Mouse (Mus musculus): ENCODE data around the gene Mtss1l.

Mtss1l gene

DNA sequence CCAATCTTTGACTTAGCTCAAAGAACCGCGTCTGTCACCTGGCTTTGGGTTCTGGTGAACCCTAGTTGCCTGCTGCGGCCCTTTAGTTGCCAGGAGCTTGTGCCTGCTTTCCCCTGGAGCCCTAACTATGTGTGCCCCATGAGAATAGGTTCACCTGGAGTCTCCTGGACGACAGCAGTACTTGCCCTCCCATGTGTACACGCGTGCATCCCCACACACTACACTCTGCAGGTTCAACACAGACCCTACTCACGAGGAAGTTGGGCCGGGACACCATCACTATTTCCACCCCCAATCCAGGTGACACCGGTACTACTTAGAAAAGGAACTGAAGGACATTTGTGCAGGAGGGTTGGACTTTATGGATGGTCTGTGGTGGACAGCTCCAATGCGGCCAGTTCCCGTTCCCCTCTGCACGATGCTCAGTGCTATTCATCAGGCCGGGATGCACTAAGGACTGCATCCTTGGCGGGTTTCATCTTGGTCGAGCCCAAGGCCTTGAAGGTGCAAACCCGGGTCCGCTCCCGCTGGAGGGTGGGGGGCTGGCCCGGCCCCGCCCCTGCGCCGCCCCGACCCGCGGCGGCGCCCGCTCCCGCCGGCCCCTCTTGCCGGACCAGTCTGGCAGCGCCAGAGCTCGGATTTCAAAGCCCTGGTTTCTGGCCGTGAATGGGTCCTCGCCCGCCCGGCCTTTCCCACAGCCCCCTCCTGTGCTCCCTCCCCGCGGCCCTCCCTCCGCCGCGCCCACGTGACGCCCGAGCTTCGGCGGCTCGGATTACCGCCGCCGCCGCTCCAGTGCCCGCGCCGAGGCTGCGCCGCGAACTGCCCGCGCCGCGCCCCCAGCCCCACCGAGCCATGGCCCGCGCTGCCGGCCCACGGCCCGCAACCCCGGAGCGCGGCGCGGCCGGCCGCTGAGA lies at the start of gene Mtss1l:
TSS of gene Mtss1l (plus strand) at position 792 of the 914 bp plus-strand sequence.
- DNase-seq = peak; percentile 88 to 92

DNA sequence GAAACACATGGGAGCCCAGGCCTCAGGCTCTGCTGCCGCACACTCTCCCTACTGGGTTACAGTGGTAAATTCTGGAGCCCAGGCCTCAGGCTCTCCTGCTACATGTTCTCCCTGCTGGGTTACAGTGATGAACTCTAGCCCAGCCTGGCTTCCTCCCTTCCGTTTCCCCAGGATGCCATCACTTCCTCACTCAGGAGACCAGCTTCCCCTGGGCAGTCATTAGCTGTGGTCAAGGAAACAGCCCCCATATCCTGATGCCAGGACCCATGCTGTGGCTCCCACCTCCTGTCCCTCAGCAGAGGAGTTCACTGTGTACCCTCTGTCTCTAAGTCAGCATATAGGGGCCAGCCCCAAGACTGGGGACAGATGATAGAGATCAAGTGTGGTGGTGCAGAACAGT lies 49.1 kb upstream of the Mtss1l start:
- no peak for DNase-seq

DNA sequence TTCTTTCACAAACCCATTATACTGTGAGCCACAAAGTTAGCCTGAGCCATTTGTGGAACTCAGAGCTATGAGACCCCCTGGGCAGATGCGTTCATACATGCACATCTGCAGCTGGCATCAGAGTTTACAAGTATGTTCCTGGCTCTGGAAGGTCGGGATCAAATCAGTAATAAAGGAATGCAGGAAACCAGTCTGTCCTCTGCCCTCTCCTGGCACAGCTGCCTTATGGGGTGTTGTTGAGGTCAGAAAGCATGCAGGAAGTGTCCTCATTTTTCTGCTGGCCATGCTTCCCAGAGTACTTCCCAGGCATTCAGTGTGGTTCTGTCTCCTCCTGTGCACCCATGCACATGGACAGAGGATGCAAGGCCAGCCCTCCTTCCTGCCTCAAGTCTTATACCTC lies 48.1 kb upstream of the Mtss1l start:
- DNase-seq = no peak

DNA sequence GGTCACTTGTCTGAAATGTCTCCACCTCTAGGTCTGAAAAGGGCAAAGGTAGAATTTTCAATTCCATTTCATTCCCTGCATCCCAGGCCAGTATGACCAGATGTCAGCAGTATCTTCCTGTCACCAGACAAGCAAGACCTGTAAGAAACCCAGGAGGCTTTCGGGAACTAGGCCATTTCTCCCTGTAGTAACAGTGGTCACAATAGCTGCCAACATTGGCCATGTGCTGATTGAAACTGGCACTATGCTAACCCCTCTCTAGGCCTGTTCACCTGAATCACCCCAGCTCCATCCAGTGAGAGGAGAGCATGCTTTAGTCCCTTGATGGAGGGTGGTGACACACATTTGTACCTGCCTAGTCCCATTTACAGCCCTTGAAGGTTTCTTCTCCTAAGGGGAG lies 46.7 kb upstream of the Mtss1l start:
- DNase-seq = no peak

DNA sequence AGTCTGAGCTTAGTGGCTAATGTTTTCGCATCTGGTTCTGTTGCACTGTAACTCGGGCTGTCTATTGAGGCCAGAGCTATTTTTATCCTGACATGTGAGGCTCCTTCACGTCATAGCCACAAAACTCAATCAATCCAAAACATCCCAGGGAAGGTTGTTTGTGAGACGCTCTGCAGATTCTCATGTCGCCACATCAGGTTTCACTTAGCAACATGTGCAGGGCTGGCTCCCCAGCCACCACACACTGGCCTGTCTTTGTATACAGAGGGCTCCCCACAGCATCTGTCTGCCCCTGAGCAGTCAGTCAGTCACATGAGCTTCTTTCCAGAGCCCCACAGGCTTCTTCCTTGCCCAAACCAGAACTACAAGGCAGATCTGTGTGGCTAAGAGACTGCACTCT lies 44.6 kb upstream of the Mtss1l start:
- no peak for DNase-seq

DNA sequence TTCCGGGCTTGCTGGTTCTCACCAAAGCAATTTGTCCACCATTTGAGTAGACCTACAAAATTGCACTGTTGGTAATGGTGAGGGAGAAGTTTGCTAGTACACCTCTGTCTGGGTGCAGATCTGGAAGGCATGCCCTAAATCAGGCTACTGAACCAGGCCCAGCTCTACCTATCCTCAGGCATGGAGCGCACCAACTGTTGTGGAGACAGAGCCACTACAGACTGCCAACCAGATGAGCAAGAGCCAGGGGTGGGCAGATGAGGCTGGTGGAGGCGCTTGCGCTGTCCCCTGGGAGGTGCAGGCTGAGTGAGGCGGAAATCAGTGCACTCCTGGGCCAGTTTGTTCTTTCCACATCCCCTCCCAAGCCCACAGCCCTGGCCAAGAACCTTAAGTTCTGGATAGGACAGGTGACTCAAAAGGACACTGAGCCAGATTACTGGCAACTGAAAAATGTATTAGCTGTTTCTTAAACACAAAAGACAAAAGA lies 44.1 kb upstream of the Mtss1l start:
- no peak for DNase-seq

DNA sequence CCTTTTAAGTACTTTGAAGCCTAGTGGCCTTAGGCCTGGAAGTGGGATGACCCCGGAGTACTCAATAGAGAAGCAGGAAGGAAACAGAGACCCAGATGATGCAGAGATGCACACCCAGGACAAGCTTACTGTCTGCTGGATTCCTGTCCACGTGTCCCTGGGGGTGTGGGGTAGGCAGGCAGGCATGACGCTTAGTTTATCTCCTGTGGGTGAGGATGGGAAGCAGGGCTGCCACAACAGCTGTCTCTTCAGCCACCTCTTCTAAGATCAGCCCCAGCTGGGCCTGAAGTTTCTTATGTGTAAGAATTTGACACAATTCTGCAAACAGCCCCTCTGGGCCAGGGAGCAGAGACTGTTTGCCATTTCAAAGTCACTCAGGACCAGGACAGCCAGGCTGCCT lies 42.3 kb upstream of the Mtss1l start:
- no peak for DNase-seq

DNA sequence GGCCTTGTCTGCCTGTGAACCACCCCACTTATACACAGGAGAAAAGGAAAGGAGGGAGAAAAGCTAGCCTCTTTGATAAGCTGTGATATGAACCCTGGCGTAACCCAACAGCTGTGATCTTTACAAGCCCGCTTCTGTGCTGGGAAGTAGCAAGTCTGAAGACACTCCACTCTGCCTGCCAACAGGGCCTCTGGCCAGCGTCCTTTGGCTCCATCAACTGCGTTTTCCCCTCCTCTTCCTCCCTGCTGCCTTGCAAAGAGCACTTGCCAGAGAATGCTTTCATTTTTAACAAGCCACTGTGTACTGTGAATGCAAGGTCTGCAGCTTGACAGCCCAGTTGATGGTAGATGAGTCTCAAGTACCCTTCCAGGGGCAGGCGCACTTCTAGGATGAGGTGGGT lies 33.5 kb upstream of the Mtss1l start:
- DNase-seq = peak; percentile 78 to 84

DNA sequence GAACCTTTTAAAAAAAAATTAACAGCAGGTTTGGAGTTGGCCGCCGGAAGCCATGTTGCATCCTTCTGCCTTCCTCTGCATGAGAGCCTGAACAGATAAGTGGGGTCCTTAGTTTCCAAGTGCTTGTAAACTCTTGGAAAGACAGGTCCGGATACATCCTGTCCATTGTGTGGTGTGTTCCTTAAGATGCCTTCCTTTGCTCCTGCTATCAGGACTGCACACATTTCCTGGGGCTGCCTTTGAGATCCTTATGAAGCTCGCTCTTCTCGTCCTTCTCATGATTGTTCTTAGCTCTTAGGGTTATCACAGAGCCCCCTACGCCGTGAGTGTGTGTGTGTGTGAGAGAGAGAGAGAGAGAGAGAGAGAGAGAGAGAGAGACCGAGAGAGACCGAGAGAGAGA lies 31.3 kb upstream of the Mtss1l start:
- DNase-seq = no peak

DNA sequence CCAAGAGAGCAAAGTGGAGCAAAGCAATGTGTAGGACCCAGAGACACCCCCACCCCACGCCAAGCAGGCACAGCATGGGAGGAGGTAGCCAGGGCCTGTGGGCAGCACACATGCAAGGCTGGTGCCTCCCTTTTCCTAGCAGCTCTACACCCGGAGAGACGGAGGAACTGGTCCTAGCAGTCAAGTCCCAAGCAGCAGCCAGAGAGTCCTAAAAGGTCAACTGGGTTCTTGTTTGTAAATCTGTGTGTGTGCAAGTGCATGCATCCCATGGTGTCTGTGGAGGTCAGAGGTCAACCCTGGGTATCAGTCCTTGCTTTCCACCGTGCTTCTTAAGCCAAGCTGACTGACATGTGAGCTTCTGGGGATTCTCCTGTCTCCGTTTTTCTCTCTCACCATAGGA lies 27.1 kb upstream of the Mtss1l start:
- DNase-seq = no peak

DNA sequence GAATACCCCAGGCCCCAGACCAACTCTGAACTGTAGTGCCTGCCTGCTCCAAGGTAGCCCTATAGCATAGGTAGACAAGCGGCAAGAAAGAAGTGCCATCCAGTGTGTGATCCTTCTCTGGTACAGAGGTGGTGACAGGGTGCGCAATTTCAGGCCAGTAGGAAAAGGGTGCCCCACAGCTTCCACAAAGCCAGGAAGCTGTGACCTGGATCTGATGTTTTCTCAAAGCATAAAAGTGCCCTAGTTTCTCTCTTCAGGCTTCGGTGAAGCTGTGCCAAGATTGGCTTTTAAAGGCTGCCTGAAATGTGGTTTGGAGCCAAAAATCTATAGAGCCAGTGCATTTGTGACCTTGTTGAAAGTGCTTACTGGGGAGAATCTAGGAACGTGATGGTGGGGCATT lies 26.4 kb upstream of the Mtss1l start:
- peak in 1 of 2 experiments; percentile 41 for DNase-seq

DNA sequence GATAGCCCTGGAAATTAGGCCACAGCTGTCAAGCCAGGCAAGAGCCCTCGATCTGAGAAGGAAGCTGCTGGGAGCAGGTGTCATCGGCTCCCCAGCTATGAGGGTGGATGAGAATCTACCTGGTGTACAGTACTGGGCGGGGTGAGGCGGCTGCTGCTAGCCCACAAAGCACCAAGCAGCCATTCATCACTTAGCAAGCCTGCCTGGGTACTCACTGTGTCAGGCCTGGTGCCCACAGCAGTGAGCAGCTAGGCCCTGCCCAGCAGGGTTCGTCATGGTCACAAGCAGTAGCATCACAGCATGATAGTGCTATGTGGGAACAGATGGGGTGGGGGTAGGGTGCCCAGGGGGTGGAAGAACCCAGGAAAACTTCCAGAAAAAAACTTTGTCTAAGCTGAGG lies 25.8 kb upstream of the Mtss1l start:
- peak; percentile 54 for DNase-seq

DNA sequence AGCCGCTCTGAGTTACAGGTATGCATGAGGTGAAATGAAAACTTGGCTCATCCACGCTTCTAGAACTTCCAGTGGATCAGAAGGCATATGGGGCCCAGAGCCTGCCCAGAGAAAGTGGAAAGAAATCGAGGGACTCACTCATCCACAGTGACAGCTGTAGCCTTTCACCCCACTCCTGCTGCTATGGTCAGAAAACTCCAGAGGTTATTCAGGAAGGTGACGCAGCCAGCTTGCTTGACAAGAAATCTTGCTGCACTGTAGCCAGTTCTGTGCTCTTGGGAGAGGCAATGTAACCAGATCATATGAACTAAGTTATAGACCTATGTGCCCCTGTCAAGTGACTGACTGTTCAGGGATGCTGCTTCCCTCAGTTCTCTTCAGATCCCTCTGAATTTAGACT lies 25.2 kb upstream of the Mtss1l start:
- DNase-seq = no peak

DNA sequence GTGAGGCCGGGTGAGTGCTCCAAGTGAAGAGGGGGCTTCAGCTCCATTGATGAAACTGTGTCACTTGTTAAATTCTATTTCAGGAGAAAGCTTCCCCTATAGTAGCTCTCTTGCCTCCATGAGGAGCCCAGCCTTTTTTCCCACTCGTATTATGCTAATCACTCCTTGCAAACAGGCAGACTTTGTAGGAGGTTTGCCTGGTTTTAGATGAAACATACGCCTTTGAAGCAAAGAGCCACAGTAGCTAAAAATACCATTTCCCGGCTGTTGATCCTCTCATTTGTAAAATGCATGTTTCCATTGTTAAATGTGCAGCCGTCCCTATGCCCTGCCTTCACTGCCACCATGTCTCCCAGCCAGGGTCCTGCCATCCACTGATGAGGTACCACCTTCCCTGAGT lies 23.7 kb upstream of the Mtss1l start:
- no peak for DNase-seq

DNA sequence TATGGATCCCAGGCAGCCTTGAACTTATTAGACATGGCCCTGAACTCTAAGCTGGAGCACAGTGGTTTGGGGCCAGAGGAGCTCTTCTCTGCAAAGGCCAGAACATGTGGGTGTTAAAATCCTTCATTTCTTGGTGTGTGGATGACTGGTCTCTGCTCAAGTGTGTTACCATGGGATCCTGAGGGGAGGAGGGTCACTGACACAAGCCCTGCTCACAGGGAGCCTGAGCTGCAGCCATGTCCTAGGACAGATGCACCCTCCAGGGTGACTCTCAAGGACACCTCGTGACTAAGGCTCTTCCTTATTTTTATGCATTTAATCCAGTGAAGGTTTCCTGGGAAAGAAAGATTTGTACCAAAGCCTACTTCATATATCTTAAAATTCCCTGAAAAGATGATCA lies 23.2 kb upstream of the Mtss1l start:
- no peak for DNase-seq

DNA sequence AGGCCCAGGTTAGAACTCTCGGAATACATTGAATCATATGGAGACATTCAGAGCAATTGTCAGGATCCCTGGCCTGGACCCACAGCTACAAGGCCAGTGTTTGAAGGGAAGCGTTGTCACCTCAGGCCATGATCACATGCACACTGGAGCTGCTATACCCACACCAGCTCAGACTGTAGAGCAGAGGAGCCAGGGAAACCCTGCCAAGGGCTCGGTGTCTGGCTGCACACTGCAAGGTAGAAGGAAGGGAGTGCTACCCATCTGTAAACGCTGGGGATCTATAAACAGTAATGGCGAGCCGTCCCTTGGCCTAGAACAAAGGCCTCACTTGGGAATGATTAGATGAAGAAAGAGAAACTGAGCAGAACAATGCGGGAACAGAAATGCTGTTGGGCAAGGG lies 21.8 kb upstream of the Mtss1l start:
- DNase-seq = no peak

DNA sequence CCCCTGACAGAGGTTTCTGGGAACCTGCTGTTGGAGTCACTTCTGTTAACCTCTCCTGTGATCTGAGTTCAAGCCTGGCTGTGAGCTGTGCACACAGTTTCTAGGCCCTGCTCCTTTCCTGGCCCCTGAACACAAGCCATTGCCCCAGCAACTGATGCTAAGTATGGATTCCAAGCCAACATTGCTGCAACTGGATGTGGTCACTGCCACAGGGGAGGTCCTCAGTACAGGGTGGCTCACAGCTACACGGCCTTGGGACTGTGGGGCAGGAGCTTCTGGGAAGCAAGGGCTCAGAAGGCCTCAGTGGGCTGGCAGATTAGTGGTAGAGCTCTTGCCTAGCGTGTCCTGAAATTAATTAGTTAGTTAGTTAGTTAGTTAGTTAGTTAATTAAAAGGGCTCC lies 20.7 kb upstream of the Mtss1l start:
- DNase-seq = no peak

DNA sequence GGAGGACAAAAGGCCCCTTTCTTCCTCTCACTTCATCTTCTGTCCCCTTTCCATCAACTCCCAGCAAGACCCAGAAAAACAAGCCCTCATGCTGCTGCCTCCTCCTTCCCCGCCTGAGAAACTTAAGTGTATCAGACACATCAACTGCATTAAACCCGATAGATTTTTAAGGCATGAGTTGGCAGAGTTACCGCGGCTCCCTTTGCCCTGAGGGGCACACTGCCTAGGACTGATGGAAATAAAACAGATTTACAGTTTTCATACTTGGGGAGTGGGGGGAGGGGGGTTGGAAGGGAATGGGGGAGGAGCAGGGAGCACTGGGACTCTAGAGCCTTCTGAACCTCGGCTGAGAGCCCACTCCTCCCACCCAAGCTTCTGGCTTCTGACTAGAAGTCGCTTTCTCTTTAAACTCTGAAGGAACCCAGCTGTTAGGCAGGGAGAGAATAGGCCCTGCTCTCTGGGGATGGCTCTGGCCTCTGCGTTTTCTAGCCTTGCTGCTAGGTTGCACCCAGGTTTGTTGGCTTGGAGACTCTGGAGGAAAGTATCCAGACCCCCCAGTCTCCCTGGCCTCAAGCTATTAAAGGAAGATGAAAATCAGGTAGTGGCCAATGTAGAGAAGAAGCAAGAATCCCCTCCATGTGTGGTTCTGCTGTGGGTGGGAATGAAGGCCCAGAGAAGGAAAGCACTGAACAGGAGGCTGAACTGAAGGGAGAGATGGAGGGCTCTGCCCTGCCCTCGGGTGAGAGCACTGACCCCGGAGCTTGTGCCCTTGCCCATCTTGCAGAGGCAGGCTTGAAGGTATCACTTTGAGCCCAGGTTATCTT lies 18.4 kb upstream of the Mtss1l start:
- peak in 1 of 2 experiments; percentile 21 for DNase-seq

DNA sequence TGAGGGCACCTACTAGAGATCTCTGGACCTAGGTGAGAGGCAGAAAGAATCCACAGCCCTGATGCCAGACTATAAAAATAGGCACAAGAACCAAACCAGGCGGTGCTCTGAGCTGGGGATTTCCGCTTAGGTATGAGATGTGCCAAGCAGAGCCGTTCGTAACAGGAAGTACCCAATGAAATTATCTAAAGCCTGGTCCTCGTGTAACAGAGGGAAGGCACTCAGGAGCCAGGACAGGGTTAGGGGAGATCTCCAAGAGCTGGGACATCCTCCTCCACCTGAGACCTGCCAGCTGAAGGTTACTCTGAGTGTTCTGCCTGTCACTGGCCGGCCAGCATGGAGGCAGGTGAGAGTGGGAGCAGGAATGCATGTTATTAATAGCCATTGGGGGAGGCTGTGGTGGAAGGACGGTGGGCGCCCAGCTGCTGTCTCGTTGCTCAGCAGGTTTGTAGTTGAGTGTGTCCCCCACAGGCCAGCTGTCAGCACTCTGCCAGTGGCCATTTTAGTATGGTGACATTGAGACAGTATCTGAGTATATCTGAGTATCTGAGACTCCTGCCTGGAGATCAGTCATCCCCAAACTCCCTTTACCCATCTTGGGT lies 17.7 kb upstream of the Mtss1l start:
- peak in 1 of 2 experiments; percentile 25 for DNase-seq

DNA sequence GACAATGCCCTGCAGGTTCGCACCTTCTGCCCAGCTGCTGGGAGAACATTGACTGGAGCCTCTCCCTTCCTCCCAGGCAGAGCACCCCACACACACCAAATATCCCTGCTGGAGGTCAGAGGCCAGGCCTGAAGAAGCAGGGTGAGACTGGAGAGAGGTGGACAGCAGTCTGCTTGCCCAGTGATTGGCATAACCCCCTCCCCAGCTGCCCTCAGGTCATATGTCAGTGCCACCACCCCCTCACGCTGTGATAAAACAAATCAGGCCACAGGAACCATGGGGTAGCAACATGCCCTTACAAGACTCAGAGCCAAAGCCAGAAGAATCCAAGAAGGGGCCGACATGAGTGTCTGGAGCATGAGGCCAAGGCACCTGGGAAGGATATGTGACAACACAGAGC lies 17.2 kb upstream of the Mtss1l start:
- peak; percentile 12 to 23 for DNase-seq

DNA sequence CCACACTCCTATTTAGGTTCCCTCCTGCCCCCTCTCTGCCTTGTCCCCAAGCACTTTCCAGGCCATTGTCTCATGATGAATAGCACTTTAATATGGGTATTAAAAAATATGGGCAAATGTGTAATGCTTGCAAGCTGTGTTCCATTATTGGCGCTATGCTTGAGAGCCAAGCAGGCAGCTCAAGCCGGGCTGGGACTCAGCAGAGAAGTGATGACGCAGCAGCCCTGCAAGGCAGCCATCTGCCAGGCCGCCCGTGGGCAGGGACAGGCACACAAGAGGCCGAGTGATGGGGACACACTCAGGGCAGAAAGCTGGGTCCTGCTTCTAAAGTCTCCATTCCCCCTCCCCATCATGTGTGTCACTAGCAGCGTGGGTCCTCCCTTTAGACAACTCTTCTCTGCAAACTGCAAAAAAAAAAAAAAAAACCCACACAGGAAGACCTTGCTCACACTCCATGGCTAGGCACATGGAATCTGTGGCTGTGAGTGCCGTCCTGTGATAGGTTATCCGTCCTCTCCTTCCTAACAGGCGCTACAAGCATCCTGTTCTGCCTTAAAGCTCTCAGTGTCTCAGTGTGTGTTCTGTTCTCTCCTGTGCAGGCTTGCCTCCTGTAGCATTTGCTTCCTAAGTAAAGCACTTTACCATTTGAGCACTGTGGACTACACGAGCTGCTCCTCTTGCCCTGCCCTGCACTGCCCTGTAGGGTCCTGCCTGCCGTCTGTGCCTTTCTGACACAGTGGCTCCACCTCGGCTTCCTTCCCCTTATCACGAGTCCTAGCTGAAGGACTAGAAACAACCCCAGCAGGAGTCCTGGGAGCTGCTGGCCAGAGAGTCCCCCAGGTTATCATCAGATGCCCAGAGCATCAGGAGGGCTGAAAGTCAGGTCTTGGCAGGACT lies 15.6 kb upstream of the Mtss1l start:
- DNase-seq = peak; percentile 78 to 87

DNA sequence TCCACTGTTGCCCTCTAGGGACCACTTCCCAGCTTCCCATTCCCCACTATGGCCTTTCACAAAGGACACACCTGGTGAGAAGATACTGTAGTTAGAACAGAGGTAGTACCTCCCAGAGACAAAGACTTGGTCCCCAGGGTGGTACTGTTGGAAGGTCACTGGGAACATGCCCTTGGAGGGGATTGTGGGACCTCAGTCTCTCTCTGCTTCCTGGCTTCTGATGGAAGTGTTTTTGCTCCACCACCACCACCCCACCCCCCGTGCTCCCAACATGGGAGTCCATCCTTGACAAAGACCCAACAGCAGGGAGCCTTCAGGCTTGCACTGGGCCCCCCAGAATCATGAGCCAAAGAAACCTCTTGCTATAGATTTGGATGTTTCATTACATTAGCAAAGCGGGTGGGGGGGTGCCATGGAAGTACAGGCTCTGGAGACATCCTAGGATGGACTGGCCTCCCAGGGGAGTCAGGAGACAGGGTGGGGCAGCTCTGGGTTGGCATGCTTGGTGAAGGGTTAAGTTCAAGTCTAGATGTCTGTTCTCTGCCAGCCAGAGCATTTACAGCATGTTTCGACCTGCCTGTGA lies 14.9 kb upstream of the Mtss1l start:
- peak; percentile 22 to 26 for DNase-seq
